Mouse (Mus musculus) midbrain, embryonic 12.5 days (tissue): ENCODE results near the gene Baiap2l2. TPM values are rescaled to one million over a fixed set of nuclear protein-coding genes. Genes with fewer than 3 reads are reported as not detected.

ENCODE experiments used
- ATAC-seq: fragments of 200-750 bp; cut with Nextera tagmentation; 2 replicates; pipeline ENCODE4 v1.8.0; 2017; ENCODE audit warnings: low read depth, moderate TSS enrichment, moderate library complexity; ENCODE audit not compliant: low FRiP score
- H3K27ac ChIP-seq: fragments of 300-500 bp; sonication (generic); replicated peaks from 2 replicates; pipeline ENCODE4 v1.5.1; 2016; ENCODE audit warnings: mild to moderate bottlenecking
- H3K27me3 ChIP-seq: fragments of 300-500 bp; sonication (generic); 2 replicates; pipeline ENCODE4 v1.6.1; 2016; ENCODE audit warnings: mild to moderate bottlenecking
- H3K36me3 ChIP-seq: fragments of 300-500 bp; sonication (generic); 2 replicates; pipeline ENCODE4 v1.6.1; 2016
- H3K4me1 ChIP-seq: fragments of 300-500 bp; sonication (generic); 2 replicates; pipeline ENCODE4 v1.6.1; 2016
- H3K4me2 ChIP-seq: fragments of 300-500 bp; sonication (generic); replicated peaks from 2 replicates; pipeline ENCODE4 v1.6.1; 2016; ENCODE audit warnings: mild to moderate bottlenecking, moderate library complexity
- H3K4me3 ChIP-seq: fragments of 300-500 bp; sonication (generic); 2 replicates; pipeline ENCODE4 v1.5.1; 2016; ENCODE audit warnings: mild to moderate bottlenecking
- H3K9ac ChIP-seq: fragments of 300-500 bp; sonication (generic); replicated peaks from 2 replicates; pipeline ENCODE4 v1.6.1; 2016; ENCODE audit warnings: mild to moderate bottlenecking, moderate library complexity
- H3K9me3 ChIP-seq: fragments of 300-500 bp; sonication (generic); 2 replicates; pipeline ENCODE4 v1.6.1; 2016; ENCODE audit warnings: mild to moderate bottlenecking
- WGBS: fragments of 180-500 bp; shearing (Covaris S2); methylation state at CpG from one replicate; pipeline ENCODE4 v1.1.7; 2016; 5-methylcytosine and 5-hydroxymethylcytosine counted together
- polyA plus RNA-seq: library from polyadenylated mRNA; unstranded; fragments of >200 nt; fragmentation: Nextera tagmentation; extraction: Ambion mirVana; gene quantifications from 2 replicates; pipeline ENCODE4 v1.2.1, GENCODE M21; 2016

The Baiap2l2 gene
- polyA plus RNA-seq, 1 experiment from 2014 or later, result 2.4 TPM

- no peak for ATAC-seq
- Histone ChIP-seq H3K36me3 (peaks cover 11% of the 10 kb centered on the region), H3K27ac (no peak overlapping the region), H3K4me1 (no peaks in the 10 kb centered on the region), H3K9me3 (no peaks in the 10 kb centered on the region), H3K4me2 (no peak overlapping the region), H3K4me3 (no peak overlapping the region), H3K9ac (no peak overlapping the region), H3K27me3 (no peaks in the 10 kb centered on the region)
- 86% methylated on average over 3 of the region's 3 CpGs for WGBS
Observed at GRCm38 (mm10) chr15:79290340-79290739, 5.0 kb upstream of the Baiap2l2 start.

- 97% methylated on average over 12 of the region's 12 CpGs for WGBS
Observed at GRCm38 (mm10) chr15:79289441-79289840, 4.1 kb upstream of the Baiap2l2 start.

GRCm38 (mm10) chr15:79288387-79288786 is 3.0 kb upstream of the Baiap2l2 start:
- H3K4me3 ChIP-seq, result no peak overlapping the region
- no peaks in the 10 kb centered on the region for H3K27me3 ChIP-seq
- H3K4me1 ChIP-seq, result no peaks in the 10 kb centered on the region
- no peak for ATAC-seq
- no peak overlapping the region for H3K9ac ChIP-seq
- no peak overlapping the region for H3K27ac ChIP-seq
- no peak overlapping the region for H3K4me2 ChIP-seq
- no peaks in the 10 kb centered on the region for H3K9me3 ChIP-seq
- peaks cover 11% of the 10 kb centered on the region for H3K36me3 ChIP-seq
- WGBS, result 92% methylated on average over 3 of the region's 3 CpGs

More at GRCm38 (mm10) chr15:79289441-79289840, 4.1 kb upstream of the Baiap2l2 start:
- no peaks in the 10 kb centered on the region for H3K9me3 ChIP-seq
- H3K4me1 ChIP-seq, result no peaks in the 10 kb centered on the region
- ATAC-seq, result no peak
- H3K27me3 ChIP-seq, result no peaks in the 10 kb centered on the region
- H3K9ac ChIP-seq, result no peak overlapping the region
- H3K4me3 ChIP-seq, result no peak overlapping the region
- peaks cover 11% of the 10 kb centered on the region for H3K36me3 ChIP-seq
- H3K4me2 ChIP-seq, result no peak overlapping the region
- no peak overlapping the region for H3K27ac ChIP-seq

- Histone ChIP-seq H3K4me1 (no peaks in the 10 kb centered on the region), H3K4me3 (no peak overlapping the region), H3K27ac (no peak overlapping the region), H3K27me3 (no peaks in the 10 kb centered on the region), H3K9me3 (no peaks in the 10 kb centered on the region), H3K9ac (no peak overlapping the region), H3K36me3 (peaks cover 11% of the 10 kb centered on the region), H3K4me2 (no peak overlapping the region)
- ATAC-seq, result no peak
- WGBS, result 93% methylated on average over 7 of the region's 7 CpGs
Observed at GRCm38 (mm10) chr15:79287091-79287490, 1.8 kb upstream of the Baiap2l2 start.

GRCm38 (mm10) chr15:79286141-79286540 is 804 bp upstream of the Baiap2l2 start:
- Histone ChIP-seq H3K27ac (no peak overlapping the region), H3K9ac (no peak overlapping the region), H3K9me3 (no peaks in the 10 kb centered on the region), H3K4me1 (no peaks in the 10 kb centered on the region), H3K27me3 (no peaks in the 10 kb centered on the region), H3K36me3 (peaks cover 11% of the 10 kb centered on the region), H3K4me3 (no peak overlapping the region), H3K4me2 (no peak overlapping the region)
- WGBS, result 90% methylated on average over 7 of the region's 7 CpGs
- no peak for ATAC-seq

- WGBS, result 86% methylated on average over 4 of the region's 4 CpGs
- Histone ChIP-seq H3K27ac (no peak overlapping the region), H3K9ac (no peak overlapping the region), H3K4me1 (no peaks in the 10 kb centered on the region), H3K27me3 (no peaks in the 10 kb centered on the region), H3K4me3 (no peak overlapping the region), H3K9me3 (no peaks in the 10 kb centered on the region), H3K4me2 (no peak overlapping the region), H3K36me3 (peaks cover 7% of the 10 kb centered on the region; the same call in 1 of the 2 replicates)
- no peak for ATAC-seq
Observed at GRCm38 (mm10) chr15:79283371-79283770, 2.0 kb downstream of the Baiap2l2 start.

GRCm38 (mm10) chr15:79282434-79282833 is 2.9 kb downstream of the Baiap2l2 start:
- Histone ChIP-seq H3K4me3 (no peak overlapping the region), H3K9me3 (no peaks in the 10 kb centered on the region), H3K36me3 (peaks cover 7% of the 10 kb centered on the region; the same call in 1 of the 2 replicates), H3K4me2 (no peak overlapping the region), H3K9ac (no peak overlapping the region), H3K4me1 (no peaks in the 10 kb centered on the region), H3K27me3 (no peaks in the 10 kb centered on the region), H3K27ac (no peak overlapping the region)
- no peak for ATAC-seq
- WGBS, result 86% methylated on average over 5 of the region's 5 CpGs

- Histone ChIP-seq H3K4me1 (no peaks in the 10 kb centered on the region), H3K9me3 (no peaks in the 10 kb centered on the region), H3K4me3 (no peak overlapping the region), H3K9ac (no peak overlapping the region), H3K27me3 (no peaks in the 10 kb centered on the region), H3K4me2 (no peak overlapping the region), H3K27ac (no peak overlapping the region), H3K36me3 (peaks cover 5% of the 10 kb centered on the region; the same call in 1 of the 2 replicates)
- ATAC-seq, result no peak
- 80% methylated on average over 1 of the region's 1 CpGs for WGBS
Observed at GRCm38 (mm10) chr15:79281389-79281788, 3.9 kb downstream of the Baiap2l2 start.

- 65% methylated on average over 5 of the region's 5 CpGs for WGBS
- H3K9me3 ChIP-seq, result no peaks in the 10 kb centered on the region
- H3K27ac ChIP-seq, result no peak overlapping the region
- no peak overlapping the region for H3K9ac ChIP-seq
- no peak overlapping the region for H3K4me2 ChIP-seq
- H3K4me1 ChIP-seq, result no peaks in the 10 kb centered on the region
- ATAC-seq, result no peak
- no peaks in the 10 kb centered on the region for H3K27me3 ChIP-seq
- no peak overlapping the region for H3K4me3 ChIP-seq
- no peaks in the 10 kb centered on the region for H3K36me3 ChIP-seq
Observed at GRCm38 (mm10) chr15:79280850-79281249, 4.5 kb downstream of the Baiap2l2 start.

GRCm38 (mm10) chr15:79280209-79280608 is 5.1 kb downstream of the Baiap2l2 start:
- no peaks in the 10 kb centered on the region for H3K27me3 ChIP-seq
- H3K27ac ChIP-seq, result no peak overlapping the region
- H3K4me2 ChIP-seq, result no peak overlapping the region
- H3K9ac ChIP-seq, result no peak overlapping the region
- H3K4me3 ChIP-seq, result no peak overlapping the region
- ATAC-seq, result no peak
- WGBS, result 32% methylated on average over 6 of the region's 6 CpGs
- no peaks in the 10 kb centered on the region for H3K36me3 ChIP-seq
- no peaks in the 10 kb centered on the region for H3K9me3 ChIP-seq
- no peaks in the 10 kb centered on the region for H3K4me1 ChIP-seq

- no peak for ATAC-seq
- Histone ChIP-seq H3K4me3 (no peak overlapping the region), H3K4me1 (no peaks in the 10 kb centered on the region), H3K27ac (no peak overlapping the region), H3K27me3 (peaks cover 5% of the 10 kb centered on the region), H3K9ac (no peak overlapping the region), H3K9me3 (no peaks in the 10 kb centered on the region), H3K4me2 (no peak overlapping the region), H3K36me3 (no peaks in the 10 kb centered on the region)
- WGBS, result 75% methylated on average over 10 of the region's 10 CpGs
Observed at GRCm38 (mm10) chr15:79277728-79278127, 7.6 kb downstream of the Baiap2l2 start.

- WGBS, result 56% methylated on average over 10 of the region's 10 CpGs
- Histone ChIP-seq H3K4me3 (no peak overlapping the region), H3K4me2 (no peak overlapping the region), H3K27me3 (peaks cover 22% of the 10 kb centered on the region), H3K27ac (no peak overlapping the region), H3K9ac (no peak overlapping the region), H3K36me3 (no peaks in the 10 kb centered on the region), H3K9me3 (no peaks in the 10 kb centered on the region), H3K4me1 (peaks cover 13% of the 10 kb centered on the region)
- ATAC-seq, result no peak
Observed at GRCm38 (mm10) chr15:79273020-79273419, 12.3 kb downstream of the Baiap2l2 start.

- H3K36me3 ChIP-seq, result no peaks in the 10 kb centered on the region
- H3K27ac ChIP-seq, result no peak overlapping the region
- peaks cover 25% of the 10 kb centered on the region for H3K27me3 ChIP-seq
- peak overlapping the region; percentile 49 for H3K9ac ChIP-seq
- H3K4me3 ChIP-seq, result peak overlapping the region; percentile 42
- H3K4me2 ChIP-seq, result peak overlapping the region; percentile 86
- 13% methylated on average over 17 of the region's 17 CpGs for WGBS
- 0 out of 2 replicates have a peak, but pooled peaks have one; percentile 30 for ATAC-seq
- H3K9me3 ChIP-seq, result no peaks in the 10 kb centered on the region
- peaks cover 13% of the 10 kb centered on the region for H3K4me1 ChIP-seq
Observed at GRCm38 (mm10) chr15:79271124-79271746, 14.1 kb downstream of the Baiap2l2 start.
